Mouse (Mus musculus): Measurements from ENCODE around the gene Mterf4. TPM values are rescaled to one million over a fixed set of nuclear protein-coding genes. Genes with fewer than 3 reads are reported as not detected.

Mterf4 gene
- polyA plus RNA-seq, 1 experiment from 2014 or later, result 39.4 TPM

GRCm38 (mm10) chr1:93291591-93291990 is 14.1 kb downstream of the Mterf4 start:
- Histone ChIP-seq H3K36me3 (peaks cover 78% of the 10 kb centered on the region), H3K4me1 (no peaks in the 10 kb centered on the region), H3K27ac (no peak overlapping the region), H3K9me3 (replicated peaks) (no peaks in the 10 kb centered on the region), H3K27me3 (ENCODE audit: low read depth, poor library complexity, severe bottlenecking) (no peaks in the 10 kb centered on the region), H3K4me3 (no peak overlapping the region)
- 87% methylated on average over 1 of the region's 1 CpGs for WGBS
- no peak for DNase-seq (ENCODE audit: low spot score)

DNA sequence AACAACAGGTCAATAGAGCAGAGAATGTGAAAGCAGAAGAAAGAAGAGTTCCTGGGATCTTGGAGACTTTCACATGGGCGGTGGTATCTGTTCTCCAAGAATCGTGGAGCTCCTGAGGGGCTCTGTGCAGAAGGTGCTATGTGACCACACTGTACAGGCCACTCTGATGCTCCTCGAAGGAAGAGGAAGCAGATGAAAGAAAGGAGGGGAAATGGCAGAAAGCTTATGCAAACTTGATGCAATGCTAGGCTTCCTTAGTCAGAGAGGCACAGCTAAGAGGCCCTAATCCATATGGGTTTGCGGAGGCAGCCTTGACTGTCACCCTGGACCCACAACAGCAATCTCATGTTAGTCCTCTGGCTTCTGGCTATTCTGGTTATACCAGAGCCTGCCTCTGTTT is 14.8 kb downstream of the Mterf4 start:
- no peaks in the 10 kb centered on the region for H3K9me3 ChIP-seq (replicated peaks)
- no peak for DNase-seq (ENCODE audit: low spot score)
- no peak overlapping the region for H3K27ac ChIP-seq
- H3K36me3 ChIP-seq, result peaks cover 77% of the 10 kb centered on the region
- H3K4me1 ChIP-seq, result no peaks in the 10 kb centered on the region
- 87% methylated on average over 4 of the region's 4 CpGs for WGBS
- H3K4me3 ChIP-seq, result no peak overlapping the region
- no peaks in the 10 kb centered on the region for H3K27me3 ChIP-seq (ENCODE audit: low read depth, poor library complexity, severe bottlenecking)

DNA sequence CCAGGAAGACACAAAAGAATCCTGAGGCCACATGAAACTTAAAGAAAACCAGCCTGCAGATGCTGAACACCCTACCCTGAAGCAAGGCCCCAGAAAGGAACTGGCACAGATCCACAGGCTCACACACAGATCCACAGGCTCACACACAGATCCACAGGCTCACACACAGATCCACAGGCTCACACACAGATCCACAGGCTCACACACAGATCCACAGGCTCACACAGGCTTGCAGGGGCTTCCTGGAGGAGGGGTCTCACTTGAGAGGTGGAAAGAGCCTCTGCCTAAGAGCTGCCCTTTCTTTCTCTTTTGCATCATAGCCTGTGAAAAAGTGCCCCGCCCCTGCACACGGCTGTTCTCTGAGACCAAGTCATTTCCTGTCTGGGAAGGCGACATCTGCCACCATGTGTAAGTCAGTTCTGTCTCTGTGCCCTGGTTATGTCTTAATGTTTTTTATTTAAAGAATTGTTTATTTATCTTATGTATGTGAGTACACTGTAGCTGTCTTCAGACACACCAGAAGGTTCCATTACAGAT is 16.0 kb downstream of the Mterf4 start:
- WGBS, result 65% methylated on average over 3 of the region's 3 CpGs
- H3K4me1 ChIP-seq, result no peaks in the 10 kb centered on the region

DNA sequence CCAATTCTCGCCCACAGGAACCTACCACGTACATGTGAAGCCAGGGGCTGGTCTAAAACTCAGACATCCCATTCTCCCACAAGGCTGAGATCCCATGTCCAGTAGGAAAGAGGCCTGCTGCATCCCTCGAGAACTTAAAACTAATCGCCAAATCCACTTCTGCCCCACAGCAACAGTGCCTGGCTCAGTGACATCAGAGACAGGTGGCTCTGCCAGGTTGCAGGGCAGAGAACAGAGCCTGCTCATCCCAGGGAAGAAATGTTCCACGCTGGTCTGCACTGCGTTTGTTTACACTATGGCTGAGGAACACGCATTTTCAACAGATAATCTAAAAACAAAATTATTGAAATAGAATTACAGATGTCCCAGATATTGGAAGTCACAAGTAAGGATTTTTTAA is 28.7 kb downstream of the Mterf4 start:
- Histone ChIP-seq H3K4me1 (peaks cover 11% of the 10 kb centered on the region), H3K36me3 (peaks cover 31% of the 10 kb centered on the region)
- 82% methylated on average over 7 of the region's 7 CpGs for WGBS

More for the DNA sequence above, 16.0 kb downstream of the Mterf4 start:
- no peak overlapping the region for H3K27ac ChIP-seq
- no peaks in the 10 kb centered on the region for H3K27me3 ChIP-seq (ENCODE audit: low read depth, poor library complexity, severe bottlenecking)
- H3K9me3 ChIP-seq (replicated peaks), result no peaks in the 10 kb centered on the region
- no peak for DNase-seq (ENCODE audit: low spot score)
- H3K4me3 ChIP-seq, result no peak overlapping the region
- H3K36me3 ChIP-seq, result peaks cover 82% of the 10 kb centered on the region

GRCm38 (mm10) chr1:93275561-93275960 is 30.2 kb downstream of the Mterf4 start:
- 84% methylated on average over 6 of the region's 6 CpGs for WGBS
- Histone ChIP-seq H3K27ac (no peak overlapping the region), H3K4me1 (peaks cover 11% of the 10 kb centered on the region), H3K27me3 (ENCODE audit: low read depth, poor library complexity, severe bottlenecking) (no peaks in the 10 kb centered on the region), H3K9me3 (replicated peaks) (no peaks in the 10 kb centered on the region), H3K4me3 (no peak overlapping the region), H3K36me3 (peaks cover 42% of the 10 kb centered on the region)
- DNase-seq (ENCODE audit: low spot score), result no peak

More for the DNA sequence above, 28.7 kb downstream of the Mterf4 start:
- Histone ChIP-seq H3K9me3 (replicated peaks) (no peaks in the 10 kb centered on the region), H3K27ac (no peak overlapping the region), H3K4me3 (no peak overlapping the region), H3K27me3 (ENCODE audit: low read depth, poor library complexity, severe bottlenecking) (no peaks in the 10 kb centered on the region)
- DNase-seq (ENCODE audit: low spot score), result no peak

DNA sequence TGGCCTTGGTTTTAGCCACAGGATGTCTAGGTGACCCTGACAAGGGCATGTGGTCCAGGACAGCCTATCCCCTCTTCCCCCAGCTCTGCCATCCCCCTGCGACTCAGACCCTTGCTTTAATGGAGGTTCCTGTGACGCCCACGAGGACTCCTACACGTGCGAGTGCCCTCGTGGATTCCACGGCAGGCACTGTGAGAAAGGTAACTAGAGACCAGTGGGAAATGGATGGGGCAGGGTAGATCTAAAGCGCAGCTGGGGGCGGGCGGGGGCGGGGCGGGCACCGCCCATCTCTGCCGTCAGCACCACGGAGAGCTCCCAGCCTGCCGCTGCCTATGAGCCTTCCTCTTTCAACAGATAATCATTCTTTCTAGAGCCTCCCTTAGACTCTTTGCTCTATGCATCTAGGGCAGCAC is 33.3 kb downstream of the Mterf4 start:
- Histone ChIP-seq H3K9me3 (replicated peaks) (no peaks in the 10 kb centered on the region), H3K27ac (no peak overlapping the region), H3K36me3 (peaks cover 45% of the 10 kb centered on the region), H3K4me3 (no peak overlapping the region), H3K27me3 (ENCODE audit: low read depth, poor library complexity, severe bottlenecking) (no peaks in the 10 kb centered on the region), H3K4me1 (peaks cover 2% of the 10 kb centered on the region; the same call in 1 of the 2 replicates)
- WGBS, result 3% methylated on average over 16 of the region's 16 CpGs
- DNase-seq (ENCODE audit: low spot score), result peak; percentile 81

DNA sequence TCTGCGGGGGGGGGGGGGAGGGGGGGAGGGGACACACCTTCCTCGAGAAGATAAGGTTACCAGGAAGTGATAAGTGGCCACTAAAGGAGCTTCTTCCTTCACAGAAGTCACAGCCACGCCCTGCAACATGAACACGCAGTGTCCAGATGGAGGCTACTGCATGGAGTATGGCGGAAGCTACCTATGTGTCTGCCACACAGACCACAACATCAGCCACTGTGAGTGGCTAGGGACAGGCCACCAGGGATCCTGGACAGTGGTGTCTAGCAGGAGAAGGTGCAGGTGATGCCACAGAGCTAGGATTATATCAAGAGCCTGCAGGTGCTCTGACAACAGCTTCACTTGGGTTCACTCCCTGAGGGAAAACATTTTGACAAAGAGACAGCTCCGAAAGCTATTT is 34.0 kb downstream of the Mterf4 start:
- no peak for DNase-seq (ENCODE audit: low spot score)
- H3K4me1 ChIP-seq, result peaks cover 8% of the 10 kb centered on the region; the same call in 1 of the 2 replicates
- H3K27ac ChIP-seq, result no peak overlapping the region
- H3K9me3 ChIP-seq (replicated peaks), result no peaks in the 10 kb centered on the region
- peaks cover 46% of the 10 kb centered on the region for H3K36me3 ChIP-seq
- H3K27me3 ChIP-seq (ENCODE audit: low read depth, poor library complexity, severe bottlenecking), result no peaks in the 10 kb centered on the region
- WGBS, result 75% methylated on average over 6 of the region's 6 CpGs
- H3K4me3 ChIP-seq, result no peak overlapping the region

- DNase-seq (ENCODE audit: low spot score), result no peak
- Histone ChIP-seq H3K4me1 (peaks cover 11% of the 10 kb centered on the region; the same call in 1 of the 2 replicates), H3K27ac (no peak overlapping the region), H3K36me3 (peaks cover 39% of the 10 kb centered on the region), H3K27me3 (ENCODE audit: low read depth, poor library complexity, severe bottlenecking) (no peaks in the 10 kb centered on the region), H3K9me3 (replicated peaks) (no peaks in the 10 kb centered on the region), H3K4me3 (no peak overlapping the region)
- WGBS, result 69% methylated on average over 3 of the region's 3 CpGs
These were observed 35.0 kb downstream of the Mterf4 start for GRCm38 (mm10) chr1:93270516-93271240.

- no peak overlapping the region for H3K27ac ChIP-seq
- no peak for DNase-seq (ENCODE audit: low spot score)
- H3K27me3 ChIP-seq (ENCODE audit: low read depth, poor library complexity, severe bottlenecking), result no peaks in the 10 kb centered on the region
- H3K36me3 ChIP-seq, result peaks cover 34% of the 10 kb centered on the region
- H3K9me3 ChIP-seq (replicated peaks), result no peaks in the 10 kb centered on the region
- peaks cover 11% of the 10 kb centered on the region; the same call in 1 of the 2 replicates for H3K4me1 ChIP-seq
- 94% methylated on average over 2 of the region's 2 CpGs for WGBS
- no peak overlapping the region for H3K4me3 ChIP-seq
These were observed 37.5 kb downstream of the Mterf4 start for GRCm38 (mm10) chr1:93268246-93268645.

DNA sequence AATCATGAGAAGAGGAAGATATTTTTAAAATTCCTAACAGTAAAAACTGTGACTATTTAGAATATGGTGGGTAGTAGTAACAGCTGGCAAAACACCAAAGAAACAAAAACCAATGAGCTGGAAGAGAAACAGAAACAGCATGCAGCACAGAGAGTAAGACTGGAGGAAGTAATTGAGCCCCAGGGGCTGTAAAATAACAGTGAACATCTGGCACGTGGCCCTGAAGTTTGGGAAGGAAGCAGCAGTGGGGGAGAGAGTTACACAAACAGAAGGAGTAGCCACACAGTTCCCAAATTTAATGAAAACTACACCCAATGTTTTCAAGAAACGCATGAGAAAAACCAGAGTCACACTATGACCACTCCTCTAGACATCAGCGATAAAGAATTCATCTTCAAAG is 38.5 kb downstream of the Mterf4 start:
- Histone ChIP-seq H3K4me3 (no peak overlapping the region), H3K4me1 (peaks cover 11% of the 10 kb centered on the region; the same call in 1 of the 2 replicates), H3K9me3 (replicated peaks) (no peaks in the 10 kb centered on the region), H3K36me3 (peaks cover 39% of the 10 kb centered on the region), H3K27me3 (ENCODE audit: low read depth, poor library complexity, severe bottlenecking) (no peaks in the 10 kb centered on the region), H3K27ac (no peak overlapping the region)
- DNase-seq (ENCODE audit: low spot score), result no peak
- WGBS, result 41% methylated on average over 3 of the region's 3 CpGs

DNA sequence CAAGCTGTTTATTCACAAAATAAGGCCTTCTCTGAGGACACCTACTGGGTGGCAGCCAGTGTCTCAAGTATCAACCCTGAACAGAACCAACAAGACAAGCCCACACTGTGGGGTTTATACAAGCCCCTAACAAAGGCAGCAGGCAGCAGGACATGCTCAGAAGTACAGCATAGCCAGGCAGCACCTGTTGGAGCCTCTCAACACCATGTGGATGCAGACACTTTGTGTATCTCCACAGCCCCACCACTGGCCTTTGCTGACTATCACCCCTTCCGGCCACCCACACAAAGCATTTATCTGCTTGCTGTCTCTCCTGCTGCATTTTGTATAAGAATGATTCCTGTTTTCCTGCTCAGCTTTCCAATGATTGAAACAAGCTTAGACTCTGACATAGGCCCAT is 48.2 kb downstream of the Mterf4 start:
- 84% methylated on average over 1 of the region's 1 CpGs for whole genome bisulfite sequencing
- Histone ChIP-seq H3K36me3 (peaks cover 48% of the 10 kb centered on the region), H3K27me3 (ENCODE audit: low read depth, poor library complexity, severe bottlenecking) (no peaks in the 10 kb centered on the region), H3K4me1 (peaks cover 19% of the 10 kb centered on the region), H3K9me3 (replicated peaks) (no peaks in the 10 kb centered on the region), H3K27ac (no peak overlapping the region), H3K4me3 (no peak overlapping the region)
- DNase-seq (ENCODE audit: low spot score), result no peak

GRCm38 (mm10) chr1:93255761-93256160 is 50.0 kb downstream of the Mterf4 start:
- peaks cover 30% of the 10 kb centered on the region for H3K36me3 ChIP-seq
- no peak overlapping the region for H3K4me3 ChIP-seq
- H3K27ac ChIP-seq, result no peak overlapping the region
- no peak for DNase-seq (ENCODE audit: low spot score)
- H3K9me3 ChIP-seq (replicated peaks), result no peaks in the 10 kb centered on the region
- H3K4me1 ChIP-seq, result peaks cover 22% of the 10 kb centered on the region
- 90% methylated on average over 7 of the region's 7 CpGs for WGBS
- H3K27me3 ChIP-seq (ENCODE audit: low read depth, poor library complexity, severe bottlenecking), result no peaks in the 10 kb centered on the region

- Histone ChIP-seq H3K4me3 (no peak overlapping the region), H3K36me3 (peaks cover 12% of the 10 kb centered on the region; the same call in 1 of the 2 replicates), H3K4me1 (peaks cover 22% of the 10 kb centered on the region), H3K27me3 (ENCODE audit: low read depth, poor library complexity, severe bottlenecking) (no peaks in the 10 kb centered on the region), H3K9me3 (replicated peaks) (no peaks in the 10 kb centered on the region), H3K27ac (no peak overlapping the region)
- WGBS, result 29% methylated on average over 2 of the region's 2 CpGs
- no peak for DNase-seq (ENCODE audit: low spot score)
These were observed 53.1 kb downstream of the Mterf4 start for GRCm38 (mm10) chr1:93252586-93252985.
